Mouse (Mus musculus) stomach, embryonic 15.5 days (tissue): Measurements from ENCODE around the gene Kif26a. TPM values are rescaled to one million over a fixed set of nuclear protein-coding genes. Genes with fewer than 3 reads are reported as not detected.
A peak's percentile ranks its signal among the peaks of the same experiment; 100 is the strongest.

ENCODE experiments used
- ATAC-seq: fragments of 200-750 bp; cut with Nextera tagmentation; 2 replicates; pipeline ENCODE4 v1.8.0; 2017; ENCODE audit warnings: low read depth, moderate number of reproducible peaks, moderate TSS enrichment; ENCODE audit not compliant: insufficient read depth, low FRiP score
- H3K27ac ChIP-seq: fragments of 300-500 bp; sonication (generic); 2 replicates; pipeline ENCODE4 v1.5.1; 2015; ENCODE audit warnings: mild to moderate bottlenecking, inconsistent platforms
- H3K27me3 ChIP-seq: fragments of 300-500 bp; sonication (generic); replicated peaks from 2 replicates; pipeline ENCODE4 v1.6.1; 2015; ENCODE audit warnings: inconsistent platforms
- H3K36me3 ChIP-seq: fragments of 300-500 bp; sonication (generic); 2 replicates; pipeline ENCODE4 v1.6.1; 2015; ENCODE audit warnings: inconsistent platforms
- H3K4me1 ChIP-seq: fragments of 300-500 bp; sonication (generic); 2 replicates; pipeline ENCODE4 v1.6.1; 2015; ENCODE audit warnings: inconsistent platforms
- H3K4me2 ChIP-seq: fragments of 300-500 bp; sonication (generic); 2 replicates; pipeline ENCODE4 v1.6.1; 2015; ENCODE audit warnings: mild to moderate bottlenecking, inconsistent platforms
- H3K4me3 ChIP-seq: fragments of 300-500 bp; sonication (generic); replicated peaks from 2 replicates; pipeline ENCODE4 v1.5.1; 2015; ENCODE audit warnings: inconsistent platforms
- H3K9ac ChIP-seq: fragments of 300-500 bp; sonication (generic); 2 replicates; pipeline ENCODE4 v1.6.1; 2015; ENCODE audit warnings: inconsistent platforms
- H3K9me3 ChIP-seq: fragments of 300-500 bp; sonication (generic); 2 replicates; pipeline ENCODE4 v1.6.1; 2016; ENCODE audit warnings: inconsistent platforms
- WGBS: fragments of 180-500 bp; shearing (Covaris S2); methylation state at CpG from one replicate; pipeline ENCODE4 v1.1.7; 2015; 5-methylcytosine and 5-hydroxymethylcytosine counted together
- polyA plus RNA-seq: library from polyadenylated mRNA; unstranded; fragments of >200 nt; fragmentation: Nextera tagmentation; extraction: Ambion mirVana; gene quantifications from 2 replicates; pipeline ENCODE4 v1.2.1, GENCODE M21; 2015

Gene Kif26a
- polyA plus RNA-seq, 1 experiment from 2014 or later: 2.9 TPM

DNA sequence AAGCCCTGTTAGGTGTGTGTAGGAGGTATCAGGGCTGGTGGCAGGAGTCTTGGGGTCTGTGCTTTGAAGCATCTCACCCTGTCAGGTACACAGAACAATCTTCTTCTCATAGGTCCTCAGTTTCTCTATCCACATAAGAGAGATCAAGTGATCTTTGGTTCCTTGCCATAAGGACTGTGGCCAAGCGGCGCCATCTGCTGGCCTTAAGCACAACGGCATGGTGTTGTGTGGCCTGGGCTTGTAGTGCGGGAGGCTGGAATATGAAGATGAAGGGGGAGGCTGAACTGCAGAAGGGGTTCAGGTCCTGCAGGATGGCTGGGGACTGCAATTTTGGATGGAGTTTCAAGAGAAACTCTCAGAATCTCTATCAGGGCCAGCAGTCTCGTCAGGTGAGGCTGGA, 5.8 kb upstream of the Kif26a start:
- no peaks in the 10 kb centered on the region for H3K36me3 ChIP-seq
- no peak overlapping the region for H3K9ac ChIP-seq
- ATAC-seq: no peak
- H3K4me2 ChIP-seq: no peak overlapping the region
- H3K4me3 ChIP-seq: no peak overlapping the region
- H3K27ac ChIP-seq: no peak overlapping the region
- no peaks in the 10 kb centered on the region for H3K9me3 ChIP-seq
- H3K27me3 ChIP-seq: peaks cover 46% of the 10 kb centered on the region
- WGBS: 9% methylated on average over 5 of the region's 5 CpGs
- H3K4me1 ChIP-seq: peaks cover 17% of the 10 kb centered on the region

DNA sequence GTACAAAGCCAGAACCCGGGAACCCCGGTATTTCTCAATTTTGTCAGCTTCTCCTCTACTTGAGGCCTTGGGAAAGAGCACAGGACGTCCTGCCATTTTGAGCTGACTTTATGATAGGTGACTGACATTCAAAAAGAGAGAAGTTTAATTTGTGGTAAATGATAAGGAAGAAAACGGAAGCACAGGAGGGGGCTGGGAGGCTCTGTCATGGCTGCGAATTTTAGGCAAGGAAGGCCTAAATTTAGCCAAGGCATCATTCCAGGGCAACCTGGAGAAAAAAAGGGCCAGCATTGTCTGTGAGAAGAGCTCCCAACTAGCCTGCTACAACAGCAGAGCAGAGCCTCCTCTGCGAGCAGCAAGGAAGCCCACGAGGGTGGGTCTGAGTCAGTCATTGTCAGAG, 5.3 kb upstream of the Kif26a start:
- Histone ChIP-seq H3K4me3 (no peak overlapping the region), H3K9me3 (no peaks in the 10 kb centered on the region), H3K27me3 (peaks cover 46% of the 10 kb centered on the region), H3K4me1 (peaks cover 22% of the 10 kb centered on the region), H3K9ac (no peak overlapping the region), H3K4me2 (no peak overlapping the region), H3K36me3 (no peaks in the 10 kb centered on the region), H3K27ac (no peak overlapping the region)
- WGBS: 63% methylated on average over 7 of the region's 7 CpGs
- ATAC-seq: no peak

DNA sequence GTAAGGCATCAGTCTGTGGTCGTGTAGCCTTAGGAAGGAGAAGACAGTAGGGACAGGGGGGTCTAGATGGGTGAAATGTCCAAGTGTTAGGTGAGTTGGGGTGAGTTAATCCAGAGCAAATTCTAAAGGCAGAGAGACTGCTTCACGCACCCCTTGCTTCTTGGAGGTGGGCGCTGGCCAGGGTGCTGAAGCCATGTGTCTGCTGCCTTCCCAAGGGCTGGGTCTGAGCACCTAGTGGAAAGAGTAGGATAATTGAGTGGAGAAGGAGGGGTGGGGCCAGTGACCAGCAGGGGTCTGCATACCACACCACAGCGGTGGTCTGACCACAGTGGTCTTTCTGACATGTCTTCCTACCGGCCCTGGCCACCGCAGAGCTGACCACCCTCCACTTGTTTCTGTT, 4.7 kb upstream of the Kif26a start:
- Histone ChIP-seq H3K27ac (no peak overlapping the region), H3K4me1 (peaks cover 25% of the 10 kb centered on the region), H3K4me2 (no peak overlapping the region), H3K4me3 (no peak overlapping the region), H3K36me3 (no peaks in the 10 kb centered on the region), H3K9me3 (no peaks in the 10 kb centered on the region), H3K27me3 (peaks cover 46% of the 10 kb centered on the region), H3K9ac (no peak overlapping the region)
- WGBS: 6% methylated on average over 6 of the region's 6 CpGs
- no peak for ATAC-seq

DNA sequence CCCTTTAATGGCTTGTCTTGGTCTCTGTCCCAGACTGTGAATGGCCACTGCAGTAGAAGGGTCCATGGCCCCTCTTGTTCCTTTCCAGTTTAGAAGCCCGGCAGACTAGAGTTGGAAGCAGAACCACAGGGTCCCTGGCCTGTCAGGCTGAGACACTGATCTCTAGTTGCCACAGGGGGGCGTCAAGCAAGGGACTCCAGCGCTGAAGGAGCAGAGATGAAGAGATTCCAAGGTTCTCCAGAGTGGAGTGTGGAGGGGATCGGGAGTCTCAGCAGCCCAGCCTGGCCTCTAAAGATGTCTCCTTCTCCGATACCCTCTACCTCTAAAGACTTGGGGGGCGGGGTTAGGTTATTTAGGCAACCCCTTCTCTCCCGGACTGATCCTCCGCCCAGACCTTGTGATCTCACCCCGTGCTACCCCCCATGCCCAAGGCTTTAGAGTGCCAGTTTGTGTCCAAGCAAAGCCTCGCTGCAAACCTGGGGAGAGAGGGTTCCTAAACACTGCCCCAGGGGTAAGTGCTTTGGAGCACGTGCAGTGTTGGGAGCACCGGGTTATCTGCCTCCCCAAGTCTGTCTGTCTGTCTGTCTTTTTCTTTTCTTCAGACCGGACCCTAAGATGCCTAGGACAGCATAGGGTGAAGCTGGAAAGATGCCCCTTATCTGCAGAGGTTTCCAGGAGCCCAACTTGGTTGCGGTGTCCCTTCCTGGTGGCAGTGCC, 2.7 kb upstream of the Kif26a start:
- no peak overlapping the region for H3K27ac ChIP-seq
- no peak overlapping the region for H3K9ac ChIP-seq
- peaks cover 35% of the 10 kb centered on the region for H3K4me1 ChIP-seq
- WGBS: 6% methylated on average over 14 of the region's 14 CpGs
- no peaks in the 10 kb centered on the region for H3K36me3 ChIP-seq
- peaks cover 51% of the 10 kb centered on the region for H3K27me3 ChIP-seq
- peak overlapping the region; percentile 40 for H3K4me3 ChIP-seq
- no peak for ATAC-seq
- H3K9me3 ChIP-seq: no peaks in the 10 kb centered on the region
- H3K4me2 ChIP-seq: peak overlapping the region; percentile 92

DNA sequence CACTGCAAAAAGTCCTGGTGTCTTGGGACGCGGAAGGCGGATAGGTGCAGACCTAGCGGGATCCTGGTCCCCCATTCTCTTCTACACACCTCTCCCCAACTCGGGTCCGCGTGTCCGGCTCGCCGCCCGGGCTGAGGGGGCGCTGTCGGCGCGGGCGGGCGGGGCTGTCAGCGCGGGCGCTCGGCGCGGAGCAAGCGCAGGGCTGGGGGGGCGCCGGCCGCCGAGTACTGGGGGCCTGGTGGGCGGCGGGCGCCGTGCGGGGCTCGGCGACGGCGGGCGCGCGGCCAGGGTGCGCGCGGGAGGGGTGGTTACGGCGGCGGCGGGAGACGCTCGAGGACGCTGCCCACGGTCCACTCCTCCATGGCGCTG, 2.2 kb upstream of the Kif26a start:
- under 1% methylated on average over 36 of the region's 52 CpGs for WGBS
- H3K27ac ChIP-seq: no peak overlapping the region
- peak overlapping the region; percentile 92 for H3K4me2 ChIP-seq
- peaks cover 35% of the 10 kb centered on the region for H3K4me1 ChIP-seq
- peaks cover 51% of the 10 kb centered on the region for H3K27me3 ChIP-seq
- peak overlapping the region; percentile 40 for H3K4me3 ChIP-seq
- no peak overlapping the region for H3K9ac ChIP-seq
- H3K36me3 ChIP-seq: no peaks in the 10 kb centered on the region
- H3K9me3 ChIP-seq: no peaks in the 10 kb centered on the region
- ATAC-seq: no peak

DNA sequence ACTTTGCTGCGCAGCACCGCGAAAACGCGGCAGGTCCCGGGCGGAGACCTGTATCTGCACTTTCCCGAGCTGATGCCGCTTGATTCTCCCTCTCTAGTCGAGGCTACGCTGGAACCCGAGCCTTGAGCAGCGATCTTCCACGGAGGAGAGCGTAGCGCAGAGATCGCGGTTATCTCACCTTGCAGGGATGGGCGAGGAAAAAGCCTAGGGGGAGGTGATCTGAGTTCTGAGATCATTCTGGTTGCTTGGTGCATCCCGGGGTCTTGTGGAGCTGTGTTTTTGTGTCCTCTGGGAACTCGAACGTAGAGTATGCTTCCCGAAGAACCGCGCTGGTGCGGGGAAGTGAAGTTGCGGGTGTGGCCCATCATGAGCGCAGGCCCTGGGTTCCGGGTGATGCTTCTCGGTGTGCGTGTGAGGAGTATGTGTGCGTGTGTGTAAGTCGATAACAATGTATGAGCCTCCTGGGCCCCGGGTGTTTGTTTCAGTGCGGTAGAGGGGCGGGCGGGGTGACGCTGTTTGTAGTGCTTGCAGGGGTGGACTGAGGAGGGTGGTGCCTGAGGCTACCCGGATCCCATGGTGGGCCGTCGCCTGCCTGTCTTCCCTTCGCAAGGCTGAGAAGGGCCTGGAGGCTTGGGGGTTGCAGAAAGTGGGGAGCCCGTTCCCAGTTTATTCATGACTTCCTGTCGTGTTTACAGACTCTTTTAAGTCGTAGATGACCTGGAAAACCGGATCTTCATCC, 1.5 kb upstream of the Kif26a start:
- ATAC-seq: no peak
- WGBS: 1% methylated on average over 46 of the region's 46 CpGs

DNA sequence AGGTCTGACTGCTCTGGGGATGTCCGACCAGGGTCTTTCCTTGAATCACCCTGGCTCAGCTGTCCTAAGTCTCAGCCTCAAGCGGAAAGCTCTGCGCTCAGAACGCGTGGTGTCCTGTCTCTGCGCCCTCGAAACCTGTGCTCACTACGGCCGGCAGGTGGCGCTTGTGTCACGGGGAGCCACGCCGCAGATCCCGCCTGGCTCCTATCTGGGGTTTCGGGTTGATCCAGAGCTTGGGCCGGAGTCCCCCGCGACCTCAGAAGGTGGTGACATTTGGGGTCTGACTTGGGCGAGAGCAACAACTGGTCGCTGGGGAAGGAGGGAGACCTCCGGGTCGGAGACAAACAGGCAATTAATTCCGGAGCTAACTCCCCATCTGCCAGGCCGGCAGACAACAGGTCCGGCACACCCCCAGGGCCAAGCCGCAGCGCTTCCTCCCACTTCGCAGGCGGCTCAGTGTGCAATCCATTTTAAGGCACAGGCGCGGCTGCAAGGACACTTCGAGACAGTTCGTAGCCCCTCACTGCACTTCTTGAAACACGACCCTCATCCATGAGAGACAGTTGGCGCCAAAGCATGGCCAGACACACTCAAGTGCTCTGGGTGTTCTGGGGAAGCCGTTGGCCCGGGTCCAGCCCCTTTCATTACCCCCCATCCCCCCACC, 665 bp upstream of the Kif26a start:
- ATAC-seq: peak; percentile 28; the same call in 1 of the 2 replicates
- WGBS: 1% methylated on average over 37 of the region's 37 CpGs

More for the DNA sequence above, 1.5 kb upstream of the Kif26a start:
- peak overlapping the region; percentile 92 for H3K4me2 ChIP-seq
- peaks cover 35% of the 10 kb centered on the region for H3K4me1 ChIP-seq
- peaks cover 51% of the 10 kb centered on the region for H3K27me3 ChIP-seq
- H3K4me3 ChIP-seq: peak overlapping the region; percentile 40
- H3K9me3 ChIP-seq: no peaks in the 10 kb centered on the region
- H3K36me3 ChIP-seq: no peaks in the 10 kb centered on the region
- H3K27ac ChIP-seq: no peak overlapping the region
- H3K9ac ChIP-seq: no peak overlapping the region

DNA sequence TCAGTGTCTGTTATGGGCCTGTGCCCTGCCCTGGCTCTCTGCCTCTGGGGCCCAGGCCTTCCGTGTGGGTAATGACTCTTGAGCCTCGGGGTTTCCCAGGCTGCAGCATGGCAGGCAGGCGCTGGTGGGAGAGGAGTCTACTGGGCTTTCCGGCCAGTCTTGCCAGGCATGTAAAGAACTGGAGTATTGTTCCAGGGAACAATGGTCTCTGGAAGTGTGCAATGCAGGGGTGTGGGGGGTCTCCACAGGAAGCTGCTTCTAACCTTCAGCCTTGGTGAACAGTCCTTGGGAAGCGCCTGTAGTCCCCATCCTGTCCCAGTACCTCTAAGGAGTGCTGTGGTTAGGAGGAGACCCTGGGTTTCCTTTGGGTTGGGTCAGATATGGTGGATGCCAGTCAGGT, 1.4 kb downstream of the Kif26a start:
- peak overlapping the region; percentile 92 for H3K4me2 ChIP-seq
- no peak for ATAC-seq
- H3K9ac ChIP-seq: peak overlapping the region; percentile 52; the same call in 1 of the 2 replicates
- H3K4me3 ChIP-seq: peak overlapping the region; percentile 54
- H3K36me3 ChIP-seq: no peaks in the 10 kb centered on the region
- H3K27me3 ChIP-seq: peaks cover 33% of the 10 kb centered on the region
- WGBS: 45% methylated on average over 5 of the region's 5 CpGs
- H3K9me3 ChIP-seq: no peaks in the 10 kb centered on the region
- peaks cover 42% of the 10 kb centered on the region for H3K4me1 ChIP-seq
- H3K27ac ChIP-seq: 0 out of 2 replicates have a peak overlapping the region, but pooled peaks have one; percentile 62

More for the DNA sequence above, 665 bp upstream of the Kif26a start:
- Histone ChIP-seq H3K4me1 (peaks cover 35% of the 10 kb centered on the region), H3K9me3 (no peaks in the 10 kb centered on the region), H3K27ac (0 out of 2 replicates have a peak overlapping the region, but pooled peaks have one; percentile 62), H3K36me3 (no peaks in the 10 kb centered on the region), H3K4me3 (peak overlapping the region; percentile 54), H3K9ac (no peak overlapping the region), H3K27me3 (peaks cover 51% of the 10 kb centered on the region), H3K4me2 (peak overlapping the region; percentile 92)

DNA sequence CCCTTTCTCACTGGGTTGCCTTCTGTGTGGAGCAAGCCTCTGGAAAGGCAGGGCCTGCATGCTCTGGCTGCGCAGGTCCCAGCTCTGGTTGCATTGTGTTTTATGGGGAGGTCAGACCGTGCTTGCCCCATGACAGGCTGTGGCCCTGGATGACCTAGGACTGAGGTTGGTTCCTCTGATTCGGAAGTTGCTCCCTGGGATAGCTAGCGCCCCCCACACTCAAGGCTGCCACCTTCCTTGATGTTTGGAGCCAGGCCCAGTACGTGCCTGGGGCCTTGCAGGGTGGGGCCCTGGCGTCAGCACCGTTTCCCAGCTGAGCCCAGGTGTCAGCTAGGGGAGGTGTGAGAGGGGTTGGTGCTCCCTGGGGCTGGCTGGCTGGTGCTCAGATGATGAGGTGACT, 4.0 kb downstream of the Kif26a start:
- Histone ChIP-seq H3K27ac (no peak overlapping the region), H3K36me3 (no peaks in the 10 kb centered on the region), H3K27me3 (peaks cover 7% of the 10 kb centered on the region), H3K4me3 (no peak overlapping the region), H3K9me3 (no peaks in the 10 kb centered on the region), H3K4me1 (peaks cover 27% of the 10 kb centered on the region), H3K4me2 (no peak overlapping the region), H3K9ac (no peak overlapping the region)
- ATAC-seq: no peak
- WGBS: 50% methylated on average over 7 of the region's 7 CpGs

DNA sequence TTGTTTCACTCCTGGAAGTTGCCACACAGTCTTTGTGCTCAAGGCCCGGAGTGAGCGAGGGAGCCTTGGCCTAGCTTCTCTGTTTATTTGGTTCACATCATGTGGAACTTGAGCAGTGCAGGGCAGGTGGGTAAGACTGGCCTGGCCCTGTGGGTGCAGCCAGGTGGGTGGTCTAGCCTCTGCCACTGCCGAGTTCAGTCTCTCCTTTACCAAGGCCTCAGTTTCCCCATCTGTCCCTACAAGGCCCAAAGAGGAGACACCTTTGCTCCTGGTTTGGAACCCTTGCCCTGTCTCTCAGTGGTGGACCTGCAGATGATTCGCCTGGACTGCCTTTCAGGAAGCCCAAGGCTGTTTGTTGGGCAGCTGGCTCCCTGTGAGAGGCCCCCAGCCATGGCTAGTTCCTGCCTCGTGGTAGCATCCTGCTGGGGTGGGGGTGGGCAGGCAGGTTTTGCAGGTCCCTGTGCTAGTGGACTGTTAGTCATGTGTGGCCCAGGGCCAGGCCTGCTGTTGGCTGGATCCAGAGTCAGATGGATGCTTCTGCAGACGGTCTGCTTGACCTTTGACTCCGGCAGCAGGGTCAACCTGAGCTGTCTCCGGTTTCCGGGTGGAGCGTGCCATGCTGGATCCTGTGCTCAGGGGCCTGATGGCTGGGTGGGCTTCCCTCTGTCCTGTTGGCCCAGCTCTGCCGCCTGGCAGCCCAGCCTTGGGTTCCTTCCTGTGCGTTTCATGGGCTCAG, 5.4 kb downstream of the Kif26a start:
- Histone ChIP-seq H3K9me3 (no peaks in the 10 kb centered on the region), H3K4me2 (no peak overlapping the region), H3K27ac (no peak overlapping the region), H3K36me3 (no peaks in the 10 kb centered on the region), H3K9ac (no peak overlapping the region), H3K4me3 (no peak overlapping the region), H3K27me3 (0 out of 2 replicates have a peak, but pooled peaks cover 6% of the 10 kb centered on the region), H3K4me1 (peaks cover 25% of the 10 kb centered on the region)
- no peak for ATAC-seq
- 42% methylated on average over 12 of the region's 12 CpGs for WGBS

DNA sequence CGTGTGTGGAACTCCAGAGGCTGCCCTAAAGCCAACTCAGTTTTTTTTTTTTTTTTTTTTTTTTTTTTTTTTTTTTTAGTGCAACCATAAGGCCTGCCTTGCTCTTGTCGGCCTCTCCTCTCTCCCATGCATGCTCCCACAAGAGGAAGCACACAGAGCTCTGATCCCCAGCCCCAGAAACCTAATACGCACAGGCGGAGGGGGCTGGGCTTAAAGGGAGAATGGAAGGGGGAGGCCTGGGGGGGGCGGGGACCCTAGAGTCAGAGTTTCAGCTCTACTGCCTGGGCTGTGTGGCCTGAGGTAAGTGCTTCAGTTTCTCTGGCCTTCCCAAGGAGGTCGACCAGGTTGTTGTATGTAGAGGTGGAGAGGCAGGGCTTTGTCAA, 6.0 kb downstream of the Kif26a start:
- 39% methylated on average over 6 of the region's 6 CpGs for WGBS
- Histone ChIP-seq H3K9me3 (no peaks in the 10 kb centered on the region), H3K9ac (no peak overlapping the region), H3K4me3 (no peak overlapping the region), H3K27me3 (0 out of 2 replicates have a peak, but pooled peaks cover 6% of the 10 kb centered on the region), H3K4me1 (peaks cover 20% of the 10 kb centered on the region), H3K27ac (no peak overlapping the region), H3K4me2 (no peak overlapping the region), H3K36me3 (no peaks in the 10 kb centered on the region)
- no peak for ATAC-seq
